Mouse (Mus musculus): Measurements from ENCODE around the gene Ints11. TPM values are rescaled to one million over a fixed set of nuclear protein-coding genes. Genes with fewer than 3 reads are reported as not detected.

The Ints11 gene
- polyA plus RNA-seq, 1 experiment from 2014 or later = 30.7 TPM

GRCm38 (mm10) chr4:155871404-155871803 is 2.1 kb downstream of the Ints11 start:
- DNase-seq (ENCODE audit: low spot score) (no peak), ATAC-seq (ENCODE audit: low FRiP score, low TSS enrichment) (no peak)
- no peak overlapping the region for H3K4me3 ChIP-seq (ENCODE audit: low read depth, low read length)
- H3K9me3 ChIP-seq (ENCODE audit: control insufficient read depth, low read length) = no peaks in the 10 kb centered on the region
- H3K27me3 ChIP-seq (ENCODE audit: control insufficient read depth, insufficient read depth, low read length) = no peaks in the 10 kb centered on the region
- H3K4me1 ChIP-seq (replicated peaks; ENCODE audit: control insufficient read depth, insufficient read depth) = 0 out of 2 replicates have a peak, but pooled peaks cover 3% of the 10 kb centered on the region
- no peak overlapping the region for H3K27ac ChIP-seq (replicated peaks)
- H3K4me2 ChIP-seq (replicated peaks; ENCODE audit: low read depth) = no peak overlapping the region
- TF ChIP-seq CTCF (IDR thresholded peaks at IDR 0.05; ENCODE audit: low read depth) (no peak), EP300 (optimal IDR thresholded peaks at IDR 0.05) (no peak)
- H3K36me3 ChIP-seq (ENCODE audit: control insufficient read depth, insufficient read depth, low read length) = peaks cover 10% of the 10 kb centered on the region
- H3K9ac ChIP-seq (ENCODE audit: low read length) = no peak overlapping the region
- 82% methylated on average over 7 of the region's 7 CpGs for WGBS

GRCm38 (mm10) chr4:155883587-155883986 is 14.2 kb downstream of the Ints11 start:
- H3K9ac ChIP-seq (ENCODE audit: low read length) = no peak overlapping the region
- TF ChIP-seq CTCF (IDR thresholded peaks at IDR 0.05; ENCODE audit: low read depth) (no peak), EP300 (optimal IDR thresholded peaks at IDR 0.05) (no peak)
- ATAC-seq (ENCODE audit: low FRiP score, low TSS enrichment) (no peak), DNase-seq (ENCODE audit: low spot score) (no peak)
- WGBS = 85% methylated on average over 3 of the region's 3 CpGs
- H3K9me3 ChIP-seq (ENCODE audit: control insufficient read depth, low read length) = no peaks in the 10 kb centered on the region
- H3K4me3 ChIP-seq (ENCODE audit: low read depth, low read length) = no peak overlapping the region
- H3K27me3 ChIP-seq (ENCODE audit: control insufficient read depth, insufficient read depth, low read length) = no peaks in the 10 kb centered on the region
- no peaks in the 10 kb centered on the region for H3K4me1 ChIP-seq (replicated peaks; ENCODE audit: control insufficient read depth, insufficient read depth)
- H3K27ac ChIP-seq (replicated peaks) = no peak overlapping the region
- peaks cover 13% of the 10 kb centered on the region for H3K36me3 ChIP-seq (ENCODE audit: control insufficient read depth, insufficient read depth, low read length)
- H3K4me2 ChIP-seq (replicated peaks; ENCODE audit: low read depth) = no peak overlapping the region

GRCm38 (mm10) chr4:155886330-155886729 is 17.0 kb downstream of the Ints11 start:
- no peak for ATAC-seq (ENCODE audit: low FRiP score, low TSS enrichment)

GRCm38 (mm10) chr4:155887674-155888073 is 18.3 kb downstream of the Ints11 start:
- Histone ChIP-seq H3K9ac (ENCODE audit: low read length) (no peak overlapping the region), H3K27me3 (ENCODE audit: control insufficient read depth, insufficient read depth, low read length) (no peaks in the 10 kb centered on the region), H3K9me3 (ENCODE audit: control insufficient read depth, low read length) (no peaks in the 10 kb centered on the region), H3K36me3 (ENCODE audit: control insufficient read depth, insufficient read depth, low read length) (peaks cover 13% of the 10 kb centered on the region), H3K4me2 (replicated peaks; ENCODE audit: low read depth) (no peak overlapping the region), H3K4me3 (ENCODE audit: low read depth, low read length) (no peak overlapping the region), H3K4me1 (replicated peaks; ENCODE audit: control insufficient read depth, insufficient read depth) (no peaks in the 10 kb centered on the region), H3K27ac (replicated peaks) (no peak overlapping the region)
- no peak for ATAC-seq (ENCODE audit: low FRiP score, low TSS enrichment)
- WGBS = 86% methylated on average over 10 of the region's 10 CpGs
- no peak for TF ChIP-seq CTCF (IDR thresholded peaks at IDR 0.05; ENCODE audit: low read depth)
- no peak for TF ChIP-seq EP300 (optimal IDR thresholded peaks at IDR 0.05)
- DNase-seq (ENCODE audit: low spot score) = no peak

More at GRCm38 (mm10) chr4:155886330-155886729, 17.0 kb downstream of the Ints11 start:
- WGBS = 90% methylated on average over 5 of the region's 5 CpGs
- TF ChIP-seq CTCF (IDR thresholded peaks at IDR 0.05; ENCODE audit: low read depth) (no peak), EP300 (optimal IDR thresholded peaks at IDR 0.05) (no peak)
- Histone ChIP-seq H3K4me1 (replicated peaks; ENCODE audit: control insufficient read depth, insufficient read depth) (no peaks in the 10 kb centered on the region), H3K36me3 (ENCODE audit: control insufficient read depth, insufficient read depth, low read length) (peaks cover 13% of the 10 kb centered on the region), H3K9me3 (ENCODE audit: control insufficient read depth, low read length) (no peaks in the 10 kb centered on the region), H3K9ac (ENCODE audit: low read length) (no peak overlapping the region), H3K4me3 (ENCODE audit: low read depth, low read length) (no peak overlapping the region), H3K4me2 (replicated peaks; ENCODE audit: low read depth) (no peak overlapping the region), H3K27ac (replicated peaks) (no peak overlapping the region), H3K27me3 (ENCODE audit: control insufficient read depth, insufficient read depth, low read length) (no peaks in the 10 kb centered on the region)
- DNase-seq (ENCODE audit: low spot score) = no peak

- DNase-seq (ENCODE audit: low spot score) = no peak
- WGBS = 92% methylated on average over 9 of the region's 9 CpGs
- no peak overlapping the region for H3K4me3 ChIP-seq (ENCODE audit: low read depth, low read length)
- no peak overlapping the region for H3K4me2 ChIP-seq (replicated peaks; ENCODE audit: low read depth)
- no peaks in the 10 kb centered on the region; the same call in 1 of the 2 replicates for H3K4me1 ChIP-seq (replicated peaks; ENCODE audit: control insufficient read depth, insufficient read depth)
- ATAC-seq (ENCODE audit: low FRiP score, low TSS enrichment) = no peak
- H3K9ac ChIP-seq (ENCODE audit: low read length) = no peak overlapping the region
- H3K27me3 ChIP-seq (ENCODE audit: control insufficient read depth, insufficient read depth, low read length) = no peaks in the 10 kb centered on the region
- no peak overlapping the region for H3K27ac ChIP-seq (replicated peaks)
- peaks cover 13% of the 10 kb centered on the region for H3K36me3 ChIP-seq (ENCODE audit: control insufficient read depth, insufficient read depth, low read length)
- no peaks in the 10 kb centered on the region for H3K9me3 ChIP-seq (ENCODE audit: control insufficient read depth, low read length)
- TF ChIP-seq EP300 (optimal IDR thresholded peaks at IDR 0.05) (no peak), CTCF (IDR thresholded peaks at IDR 0.05; ENCODE audit: low read depth) (no peak)
Measured at GRCm38 (mm10) chr4:155888181-155888580, 18.8 kb downstream of the Ints11 start.

GRCm38 (mm10) chr4:155889316-155889715 is 20.0 kb downstream of the Ints11 start:
- Histone ChIP-seq H3K4me3 (ENCODE audit: low read depth, low read length) (no peak overlapping the region), H3K9me3 (ENCODE audit: control insufficient read depth, low read length) (no peaks in the 10 kb centered on the region), H3K4me1 (replicated peaks; ENCODE audit: control insufficient read depth, insufficient read depth) (peaks cover under 1% of the 10 kb centered on the region), H3K4me2 (replicated peaks; ENCODE audit: low read depth) (no peak overlapping the region), H3K9ac (ENCODE audit: low read length) (no peak overlapping the region), H3K36me3 (ENCODE audit: control insufficient read depth, insufficient read depth, low read length) (peaks cover 13% of the 10 kb centered on the region), H3K27ac (replicated peaks) (no peak overlapping the region), H3K27me3 (ENCODE audit: control insufficient read depth, insufficient read depth, low read length) (no peaks in the 10 kb centered on the region)
- no peak for DNase-seq (ENCODE audit: low spot score)
- no peak for ATAC-seq (ENCODE audit: low FRiP score, low TSS enrichment)
- TF ChIP-seq CTCF (IDR thresholded peaks at IDR 0.05; ENCODE audit: low read depth) = no peak
- no peak for TF ChIP-seq EP300 (optimal IDR thresholded peaks at IDR 0.05)
- WGBS = 85% methylated on average over 5 of the region's 5 CpGs

Measured in stomach, postnatal 0 days (tissue).